Mouse (Mus musculus): ENCODE data around the gene Htr5a.

DNA sequence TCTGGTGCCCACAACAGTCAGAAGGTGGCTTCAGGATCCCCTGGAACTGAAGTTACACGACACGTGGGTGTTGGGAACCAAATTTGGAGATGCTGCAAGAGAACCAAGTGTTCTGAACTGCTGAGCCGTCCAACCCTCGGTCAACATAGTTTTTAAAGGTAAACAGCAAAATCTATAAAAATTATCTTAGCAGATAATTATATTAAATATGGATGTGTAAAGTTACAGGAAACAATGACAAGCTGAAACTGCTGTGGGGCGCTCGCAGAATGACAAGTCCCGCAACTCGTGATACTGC lies 49.8 kb upstream of the Htr5a start:
- TF ChIP-seq CTCF (IDR thresholded peaks at IDR 0.05; ENCODE audit: borderline replicate concordance, extremely low read depth, insufficient read depth, insufficient read length) (no peak), POLR2A (IDR thresholded peaks at IDR 0.05; ENCODE audit: borderline replicate concordance, extremely low read depth, insufficient read depth, insufficient read length, poor library complexity, severe bottlenecking) (no peak)

Measured in brain, embryonic 14.5 days (tissue).